Mouse (Mus musculus) ovary, postnatal 10 days (tissue): ENCODE results near the gene Hoxc5.

Source experiments
- DNase-seq: peaks from one replicate; pipeline ENCODE4 v3.0.0; 2022; ENCODE audit warnings: low spot score

Hoxc5 gene

GRCm38 (mm10) chr15:103011928-103012486 lies 44.8 kb downstream of the Hoxc5 start:
- DNase-seq = no peak

- DNase-seq = no peak
These were observed 46.2 kb downstream of the Hoxc5 start for GRCm38 (mm10) chr15:103013238-103013984.

- DNase-seq = no peak
These were observed 47.1 kb downstream of the Hoxc5 start for GRCm38 (mm10) chr15:103014166-103015008.

GRCm38 (mm10) chr15:103015009-103015399 lies 47.8 kb downstream of the Hoxc5 start:
- no peak for DNase-seq

- DNase-seq = no peak
These were observed 48.3 kb downstream of the Hoxc5 start for GRCm38 (mm10) chr15:103015406-103016166.

- no peak for DNase-seq
These were observed 51.4 kb downstream of the Hoxc5 start, which contains the start of gene Hoxc4 for GRCm38 (mm10) chr15:103018636-103019035. Gene Hoxc4 (plus strand): TSS chr15:103018934.

GRCm38 (mm10) chr15:103020899-103021418 lies 53.7 kb downstream of the Hoxc5 start:
- DNase-seq = no peak

- no peak for DNase-seq
These were observed 54.3 kb downstream of the Hoxc5 start for GRCm38 (mm10) chr15:103021544-103021943.

GRCm38 (mm10) chr15:103024131-103024530 lies 56.9 kb downstream of the Hoxc5 start:
- no peak for DNase-seq

- no peak for DNase-seq
These were observed 60.3 kb downstream of the Hoxc5 start for GRCm38 (mm10) chr15:103027266-103028235.

GRCm38 (mm10) chr15:103028916-103029512 lies 61.8 kb downstream of the Hoxc5 start:
- no peak for DNase-seq

- DNase-seq = no peak
These were observed 62.9 kb downstream of the Hoxc5 start for GRCm38 (mm10) chr15:103030142-103030541.

GRCm38 (mm10) chr15:103032167-103032566 lies 64.9 kb downstream of the Hoxc5 start:
- DNase-seq = no peak

- no peak for DNase-seq
These were observed 65.7 kb downstream of the Hoxc5 start for GRCm38 (mm10) chr15:103032646-103033575.

- no peak for DNase-seq
These were observed 67.0 kb downstream of the Hoxc5 start for GRCm38 (mm10) chr15:103034043-103034806.

GRCm38 (mm10) chr15:103034807-103035547 lies 67.7 kb downstream of the Hoxc5 start:
- DNase-seq = no peak

- DNase-seq = no peak
These were observed 68.3 kb downstream of the Hoxc5 start for GRCm38 (mm10) chr15:103035548-103035881.

GRCm38 (mm10) chr15:103037579-103037978 lies 70.3 kb downstream of the Hoxc5 start:
- no peak for DNase-seq
